Mouse (Mus musculus) heart, postnatal 0 days (tissue): ENCODE measurements around the gene Slc25a24. TPM values are rescaled to one million over a fixed set of nuclear protein-coding genes. Genes with fewer than 3 reads are reported as not detected.

Experiments used
- ATAC-seq: fragments of 200-750 bp; cut with Nextera tagmentation; 2 replicates; pipeline ENCODE4 v1.8.0; 2017; ENCODE audit warnings: low read depth, moderate number of reproducible peaks, moderate library complexity; ENCODE audit not compliant: insufficient read depth
- DNase-seq: peaks from one replicate; pipeline ENCODE4 v3.0.0-alpha.2; 2016; ENCODE audit warnings: low spot score
- H3K27ac ChIP-seq: fragments of 300-500 bp; sonication (generic); 2 replicates; pipeline ENCODE4 v1.5.1; 2014; ENCODE audit warnings: low read depth, mild to moderate bottlenecking
- H3K27me3 ChIP-seq: fragments of 300-500 bp; sonication (generic); 2 replicates; pipeline ENCODE4 v1.6.1; 2014; ENCODE audit warnings: low read length, mixed read lengths; ENCODE audit not compliant: control insufficient read depth, insufficient read depth
- H3K36me3 ChIP-seq: fragments of 300-500 bp; sonication (generic); replicated peaks from 2 replicates; pipeline ENCODE4 v1.6.1; 2014; ENCODE audit warnings: low read length, mixed read lengths; ENCODE audit not compliant: control insufficient read depth, insufficient read depth
- H3K4me1 ChIP-seq: fragments of 300-500 bp; sonication (generic); 2 replicates; pipeline ENCODE4 v1.6.1; 2014; ENCODE audit warnings: antibody characterized with exemption; ENCODE audit not compliant: control insufficient read depth, insufficient read depth
- H3K4me2 ChIP-seq: fragments of 300-500 bp; sonication (generic); 2 replicates; pipeline ENCODE4 v1.6.1; 2014; ENCODE audit warnings: low read depth, mild to moderate bottlenecking, low read length, moderate library complexity
- H3K4me3 ChIP-seq: fragments of 300-500 bp; sonication (generic); 2 replicates; pipeline ENCODE4 v1.5.1; 2014; ENCODE audit warnings: low read depth, low read length
- H3K9ac ChIP-seq: fragments of 300-500 bp; sonication (generic); replicated peaks from 2 replicates; pipeline ENCODE4 v1.6.1; 2014; ENCODE audit warnings: low read depth, low read length, mixed read lengths
- H3K9me3 ChIP-seq: fragments of 300-500 bp; sonication (generic); replicated peaks from 2 replicates; pipeline ENCODE4 v1.6.1; 2016; ENCODE audit warnings: low read length; ENCODE audit not compliant: control insufficient read depth
- CTCF ChIP-seq: IDR thresholded peaks from 2 replicates; pipeline ENCODE4 v1.5.1; 2016; ENCODE audit warnings: antibody characterized with exemption, control low read depth, low read depth
- EP300 ChIP-seq: IDR thresholded peaks from 2 replicates; pipeline ENCODE4 v1.6.1; 2016; ENCODE audit warnings: antibody characterized with exemption, low read depth
- WGBS: fragments of 180-500 bp; shearing (Covaris S2); extraction: QIAGEN DNeasy Blood & Tissue Kit; methylation state at CpG from one replicate; pipeline ENCODE4 v1.1.7; 2014; 5-methylcytosine and 5-hydroxymethylcytosine counted together
- polyA plus RNA-seq: library from polyadenylated mRNA; unstranded; fragments of >200 nt; fragmentation: Nextera tagmentation; extraction: Ambion mirVana; gene quantifications from 2 replicates; pipeline ENCODE4 v1.2.1, GENCODE M21; 2015
- total RNA-seq: library from RNA; depleted of rRNA; stranded (reverse); fragments of >200 nt; gene quantifications from 2 replicates; pipeline ENCODE4 v1.2.3, GENCODE M21; 2014; ENCODE audit warnings: low replicate concordance; rRNA removed

The Slc25a24 gene
- total RNA-seq, result 12.0 and 25.0 TPM in 2 replicates
- polyA plus RNA-seq, result 9.8 and 11.1 TPM in 2 replicates

DNA sequence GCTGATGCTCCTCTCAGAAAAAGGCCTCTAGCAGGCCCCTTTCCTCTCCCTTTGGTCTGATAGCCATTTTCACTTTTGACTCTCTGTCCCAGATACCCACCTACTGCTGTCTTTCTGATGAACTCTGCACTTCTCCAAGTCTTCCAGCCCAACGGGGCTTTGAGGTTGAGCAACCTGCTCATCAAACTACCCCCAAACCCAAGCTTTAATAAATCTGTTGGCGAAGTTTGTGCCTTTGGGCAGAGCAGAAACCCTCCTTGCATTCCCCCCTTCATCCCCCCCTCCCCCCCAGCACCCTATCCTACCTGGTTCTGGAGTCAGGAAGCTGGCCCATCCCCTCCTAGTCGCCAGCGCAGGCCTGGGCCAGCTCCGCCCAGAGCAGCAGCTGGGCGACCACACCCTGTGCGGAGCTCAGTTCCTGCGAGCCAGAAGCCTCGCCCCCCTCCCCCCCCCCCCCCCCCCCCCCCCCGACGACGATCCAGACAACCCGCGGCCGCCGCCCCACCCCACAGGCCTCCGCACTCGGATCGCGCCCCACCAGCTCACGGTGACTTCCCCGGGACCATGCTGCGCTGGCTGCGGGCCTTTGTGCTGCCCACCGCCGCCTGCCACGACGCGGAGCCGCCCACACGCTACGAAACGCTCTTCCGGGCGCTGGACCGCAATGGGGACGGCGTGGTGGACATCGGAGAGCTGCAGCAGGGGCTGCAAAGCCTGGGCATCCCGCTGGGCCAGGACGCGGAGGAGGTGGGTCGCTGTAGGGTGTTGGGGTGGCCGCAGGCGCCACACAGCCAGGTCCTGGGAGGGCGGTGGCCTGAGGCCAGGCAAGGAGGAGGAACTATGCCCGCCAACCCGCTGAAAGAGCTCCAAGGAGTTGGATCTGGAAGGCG lies at the start of gene Slc25a24:
TSS of gene Slc25a24 (plus strand) at position 509 of the 890 bp plus-strand sequence.
- Histone ChIP-seq H3K4me1 (peaks cover 7% of the 10 kb centered on the region; the same call in 1 of the 2 replicates), H3K4me3 (peak within 1 kb of the TSS; percentile 74), H3K27ac (peak within 1 kb of the TSS; percentile 89), H3K4me2 (peak within 1 kb of the TSS; percentile 76), H3K36me3 (no peaks in the 10 kb centered on the region), H3K9ac (peak within 1 kb of the TSS; percentile 89), H3K27me3 (no peaks in the 10 kb centered on the region), H3K9me3 (no peaks in the 10 kb centered on the region)
- no peak for TF ChIP-seq CTCF
- no peak for TF ChIP-seq EP300
- DNase-seq, result peak; percentile 30
- peak; percentile 88 for ATAC-seq
- WGBS, result 1% methylated on average over 40 of the region's 49 CpGs

DNA sequence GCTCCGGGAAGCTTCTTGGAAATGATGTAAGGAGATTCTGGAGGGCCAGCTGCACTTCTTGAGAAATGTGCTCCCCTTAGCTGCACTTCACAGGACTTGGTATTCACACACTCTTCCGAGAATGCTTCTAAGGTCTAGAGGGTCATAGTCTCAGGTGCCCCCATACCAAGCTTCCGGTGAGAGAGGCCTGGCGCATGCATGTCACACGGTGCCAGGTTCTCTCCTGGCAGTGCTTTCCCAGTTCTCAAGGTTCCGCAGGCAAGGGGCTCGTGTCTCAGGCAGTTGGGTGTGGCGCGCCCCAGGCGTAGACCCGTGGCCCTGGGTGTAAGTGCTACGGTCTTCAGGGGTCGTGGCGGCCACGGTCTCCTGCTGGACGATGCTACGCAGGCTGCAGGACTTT lies 42.8 kb upstream of the Slc25a24 start, which contains the start of gene Slc25a54:
TSS of gene Slc25a54 (plus strand) at position 301 of the 400 bp plus-strand sequence.
- no peak within 1 kb of the TSS for H3K9ac ChIP-seq
- ATAC-seq, result no peak
- H3K27ac ChIP-seq, result no peak within 1 kb of the TSS
- H3K4me3 ChIP-seq, result no peak within 1 kb of the TSS
- no peaks in the 10 kb centered on the region for H3K36me3 ChIP-seq
- 89% methylated on average over 17 of the region's 17 CpGs for WGBS
- H3K27me3 ChIP-seq, result no peaks in the 10 kb centered on the region
- DNase-seq, result no peak
- no peaks in the 10 kb centered on the region for H3K9me3 ChIP-seq
- no peak within 1 kb of the TSS for H3K4me2 ChIP-seq
- no peak for TF ChIP-seq EP300
- no peak for TF ChIP-seq CTCF
- no peaks in the 10 kb centered on the region for H3K4me1 ChIP-seq

DNA sequence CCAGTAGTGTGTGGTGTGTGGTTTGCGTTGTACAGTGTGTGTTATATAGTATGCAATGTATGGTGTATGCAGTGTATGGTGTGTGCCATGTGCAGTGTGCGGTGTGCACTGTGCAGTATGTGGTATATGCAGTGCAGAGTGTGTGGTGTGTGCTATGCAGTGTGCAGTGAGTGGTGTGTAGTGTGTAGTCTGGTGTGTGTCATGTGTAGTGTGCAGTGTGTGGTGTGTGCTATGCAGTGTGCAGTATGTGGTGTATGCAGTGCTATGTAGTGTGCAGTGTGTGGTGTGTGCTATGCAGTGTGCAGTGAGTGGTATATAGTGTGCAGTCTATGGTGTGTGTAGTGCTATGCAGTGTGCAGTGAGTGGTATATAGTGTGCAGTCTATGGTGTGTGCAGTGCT lies 38.5 kb upstream of the Slc25a24 start:
- Histone ChIP-seq H3K4me1 (no peaks in the 10 kb centered on the region), H3K27ac (no peak overlapping the region), H3K4me3 (no peak overlapping the region), H3K27me3 (no peaks in the 10 kb centered on the region), H3K9ac (no peak overlapping the region), H3K4me2 (no peak overlapping the region), H3K9me3 (no peaks in the 10 kb centered on the region), H3K36me3 (no peaks in the 10 kb centered on the region)
- TF ChIP-seq EP300, result no peak
- ATAC-seq, result no peak
- DNase-seq, result no peak
- 85% methylated on average over 2 of the region's 2 CpGs for WGBS

DNA sequence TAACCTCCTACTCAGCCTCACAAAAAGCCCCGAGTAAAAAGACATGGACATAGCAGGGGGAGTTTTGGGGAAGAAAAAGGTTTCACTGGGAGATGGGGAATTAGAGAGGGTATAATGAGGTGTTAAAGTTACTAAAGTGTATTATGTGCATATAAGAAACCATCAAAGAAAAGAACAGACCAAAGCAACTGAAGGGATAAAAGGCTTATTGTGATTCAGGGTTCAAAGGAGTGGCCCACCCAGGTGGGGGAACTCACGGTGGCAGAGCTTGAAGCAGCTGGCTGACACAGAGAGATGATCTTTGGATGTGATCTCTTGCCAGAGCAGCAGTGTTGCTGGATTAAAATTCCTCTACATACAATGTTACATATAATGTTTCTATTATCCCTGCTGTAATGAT lies 34.5 kb upstream of the Slc25a24 start:
- H3K4me1 ChIP-seq, result no peaks in the 10 kb centered on the region
- no peak overlapping the region for H3K9ac ChIP-seq
- no peaks in the 10 kb centered on the region for H3K9me3 ChIP-seq
- H3K27me3 ChIP-seq, result no peaks in the 10 kb centered on the region
- 28% methylated on average over 2 of the region's 2 CpGs for WGBS
- DNase-seq (no peak), ATAC-seq (no peak)
- H3K36me3 ChIP-seq, result no peaks in the 10 kb centered on the region
- no peak overlapping the region for H3K4me2 ChIP-seq
- H3K4me3 ChIP-seq, result no peak overlapping the region
- no peak overlapping the region for H3K27ac ChIP-seq
- no peak for TF ChIP-seq CTCF
- TF ChIP-seq EP300, result no peak

DNA sequence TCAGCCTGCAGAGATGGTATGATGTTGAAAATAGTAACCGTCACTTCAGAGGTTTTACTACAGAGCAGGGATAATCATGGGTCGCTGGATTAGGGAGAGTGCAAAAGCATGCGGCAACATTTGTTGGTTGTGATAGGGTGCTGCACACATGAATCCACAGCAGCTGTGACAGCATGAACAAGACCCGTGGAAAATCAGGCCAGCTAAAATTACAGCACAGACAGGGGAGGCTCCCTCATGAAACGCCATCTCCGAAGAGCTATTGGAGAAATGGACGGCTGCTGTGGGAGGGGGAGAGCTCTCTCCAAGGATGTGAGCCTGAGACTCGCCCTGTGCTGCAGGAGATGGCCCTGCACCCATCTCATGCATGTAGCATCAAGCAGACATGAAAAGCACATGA lies 18.2 kb upstream of the Slc25a24 start:
- no peak for ATAC-seq

More for the DNA sequence above, 18.2 kb upstream of the Slc25a24 start:
- no peak overlapping the region for H3K4me3 ChIP-seq
- no peaks in the 10 kb centered on the region for H3K27me3 ChIP-seq
- DNase-seq, result no peak
- TF ChIP-seq EP300 (no peak), CTCF (no peak)
- H3K9ac ChIP-seq, result no peak overlapping the region
- no peak overlapping the region for H3K4me2 ChIP-seq
- no peak overlapping the region for H3K27ac ChIP-seq
- H3K9me3 ChIP-seq, result no peaks in the 10 kb centered on the region
- no peaks in the 10 kb centered on the region for H3K4me1 ChIP-seq
- WGBS, result 58% methylated on average over 8 of the region's 8 CpGs
- no peaks in the 10 kb centered on the region for H3K36me3 ChIP-seq
